Mouse (Mus musculus) bone marrow macrophage, adult 2 months (primary cell): ENCODE results near the gene Clec16a.

Experiments used
- CTCF ChIP-seq: IDR thresholded peaks from 2 replicates; pipeline ENCODE4 v1.5.1; 2012; ENCODE audit warnings: low read depth, mild to moderate bottlenecking, low read length, moderate library complexity
- POLR2A ChIP-seq: IDR thresholded peaks from 2 replicates; pipeline ENCODE4 v1.6.1; 2012; ENCODE audit warnings: mild to moderate bottlenecking, low read depth, low read length, borderline replicate concordance

GRCm38 (mm10) chr16:10656939-10657338, 111.8 kb downstream of the Clec16a start:
- TF ChIP-seq CTCF (no peak), POLR2A (no peak)
